Mouse (Mus musculus) liver, postnatal 0 days (tissue): ENCODE measurements around the gene Eif2b3.

ENCODE experiments used
- CTCF ChIP-seq: sonication (generic); IDR thresholded peaks from 2 replicates; pipeline ENCODE4 v1.5.1; 2016; ENCODE audit warnings: antibody characterized with exemption, low read depth
- EP300 ChIP-seq: IDR thresholded peaks from 2 replicates; pipeline ENCODE4 v1.6.1; 2016; ENCODE audit warnings: antibody characterized with exemption, low read depth, mild to moderate bottlenecking

DNA sequence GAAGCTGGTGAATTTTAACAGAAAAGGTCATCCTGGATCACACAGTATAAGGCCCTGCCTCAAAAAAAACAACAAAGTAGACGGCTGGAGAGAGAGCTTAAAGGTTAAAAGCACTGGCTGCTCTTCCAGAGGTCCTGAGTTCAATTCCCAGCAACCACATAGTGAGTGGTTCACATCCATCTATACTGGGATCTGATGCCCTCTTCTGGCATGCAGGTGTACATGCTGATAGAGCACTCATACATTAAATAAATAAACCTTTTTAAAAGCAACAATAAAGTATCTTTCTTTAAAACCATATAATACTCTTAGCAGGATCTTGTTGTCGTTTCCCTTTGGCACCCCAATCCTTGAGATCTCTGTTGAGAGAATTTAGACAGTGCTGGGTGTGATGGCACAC lies 42.7 kb upstream of the Eif2b3 start:
- peak; percentile 28; the same call in 1 of the 2 replicates for TF ChIP-seq CTCF
- TF ChIP-seq EP300: no peak
